Mouse (Mus musculus) urinary bladder, postnatal 0 days (tissue): ENCODE data around the gene Ruvbl2. TPM values are rescaled to one million over a fixed set of nuclear protein-coding genes. Genes with fewer than 3 reads are reported as not detected.

ENCODE experiments used
- microRNA-seq: library from miRNA; unstranded; fragments of <30 nt; microRNA quantifications from one replicate; pipeline ENCODE4, GENCODE M21; 2016
- polyA plus RNA-seq: library from polyadenylated mRNA; unstranded; fragments of >200 nt; fragmentation: Nextera tagmentation; extraction: Ambion mirVana; gene quantifications from 2 replicates; pipeline ENCODE4 v1.2.1, GENCODE M21; 2015

The Ruvbl2 gene
- polyA plus RNA-seq: 42.6 and 47.1 TPM in 2 replicates

GRCm38 (mm10) chr7:45437521-45438276, at the start of gene Ruvbl2:
Gene Ruvbl2, minus strand, starts transcription at chr7:45438096.

DNA sequence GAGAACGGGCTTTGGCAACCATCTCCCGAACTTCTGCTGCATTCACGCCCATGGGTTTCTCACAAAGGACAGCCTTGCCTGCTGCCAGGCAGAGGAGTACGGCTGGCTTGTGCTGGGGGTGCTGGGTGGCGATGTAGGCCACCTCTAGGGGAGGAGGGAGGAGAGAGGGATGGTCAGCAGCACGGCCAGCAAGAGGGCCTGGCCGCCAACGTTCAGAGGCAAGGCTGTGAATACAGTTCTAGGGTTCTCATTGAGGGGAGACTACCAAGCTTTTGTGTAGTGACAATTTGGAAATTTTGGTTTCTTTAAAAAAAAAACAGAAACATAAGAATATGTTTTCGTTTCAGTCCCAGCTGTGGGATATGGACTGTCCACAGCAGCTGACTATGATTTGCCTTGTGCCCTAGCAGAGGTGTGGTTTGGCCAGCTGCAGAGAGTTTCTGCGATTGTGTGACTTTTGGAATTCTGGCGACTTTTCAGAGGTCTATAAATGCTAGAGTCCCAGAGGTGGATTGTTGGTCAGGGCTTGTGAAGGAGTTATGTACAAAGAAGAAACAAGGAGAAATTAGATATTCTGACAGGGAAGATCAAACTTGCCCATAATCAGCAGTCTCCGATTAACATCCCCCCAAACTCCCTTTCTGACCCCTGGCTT, 49.0 kb upstream of the Ruvbl2 start, which contains the start of gene Gm45808:
Gene Gm45808, minus strand, starts transcription at position 51 of the 655 bp plus-strand sequence.

GRCm38 (mm10) chr7:45481374-45481927, 43.6 kb upstream of the Ruvbl2 start, which contains the start of gene Tulp2:
Gene Tulp2, plus strand, starts transcription at chr7:45481877.

GRCm38 (mm10) chr7:45466283-45467089, 28.6 kb upstream of the Ruvbl2 start, which contains the start of gene Bax:
Gene Bax, minus strand, starts transcription at chr7:45466898.

DNA sequence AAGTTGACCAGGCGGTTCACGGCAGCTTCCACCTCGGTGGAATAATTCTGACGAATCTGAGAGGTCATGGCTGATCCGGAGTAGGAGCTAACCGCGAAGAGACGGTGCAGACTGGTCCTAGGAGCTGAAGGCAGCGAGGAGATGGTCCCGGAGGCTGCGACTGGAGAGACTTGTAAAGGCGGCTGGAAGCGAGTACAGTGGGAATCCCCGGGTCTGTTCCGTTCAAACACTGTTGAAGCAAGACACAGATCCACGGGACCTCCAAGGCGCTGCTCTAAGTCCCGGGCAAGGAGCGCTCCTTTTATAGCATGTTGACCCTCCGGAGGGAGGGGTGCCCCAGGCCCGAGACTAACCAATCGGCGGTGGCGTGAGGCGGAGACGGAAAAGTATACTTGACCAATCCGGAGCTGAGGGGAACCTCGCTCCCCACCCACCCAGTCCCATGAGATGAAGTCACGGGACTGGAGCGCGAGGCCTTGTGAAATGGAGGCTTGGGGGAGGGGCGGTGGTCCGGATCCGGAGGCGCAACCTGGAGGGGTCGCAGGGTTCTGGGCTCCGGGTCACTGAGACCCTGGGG, 21.8 kb upstream of the Ruvbl2 start, which contains the start of gene Ftl1:
Gene Ftl1, minus strand, starts transcription at position 321 of the 577 bp plus-strand sequence.

GRCm38 (mm10) chr7:45434203-45435015, 3.5 kb downstream of the Ruvbl2 start, which contains the start of gene Gys1:
Gene Gys1, plus strand, starts transcription at chr7:45434844.

GRCm38 (mm10) chr7:45420615-45420919, 17.3 kb downstream of the Ruvbl2 start, which contains the start of gene Lhb:
Gene Lhb, plus strand, starts transcription at chr7:45420820.

GRCm38 (mm10) chr7:45413113-45413863, 24.6 kb downstream of the Ruvbl2 start, which contains the start of gene Ntf5:
Gene Ntf5, plus strand, starts transcription at chr7:45413695.

DNA sequence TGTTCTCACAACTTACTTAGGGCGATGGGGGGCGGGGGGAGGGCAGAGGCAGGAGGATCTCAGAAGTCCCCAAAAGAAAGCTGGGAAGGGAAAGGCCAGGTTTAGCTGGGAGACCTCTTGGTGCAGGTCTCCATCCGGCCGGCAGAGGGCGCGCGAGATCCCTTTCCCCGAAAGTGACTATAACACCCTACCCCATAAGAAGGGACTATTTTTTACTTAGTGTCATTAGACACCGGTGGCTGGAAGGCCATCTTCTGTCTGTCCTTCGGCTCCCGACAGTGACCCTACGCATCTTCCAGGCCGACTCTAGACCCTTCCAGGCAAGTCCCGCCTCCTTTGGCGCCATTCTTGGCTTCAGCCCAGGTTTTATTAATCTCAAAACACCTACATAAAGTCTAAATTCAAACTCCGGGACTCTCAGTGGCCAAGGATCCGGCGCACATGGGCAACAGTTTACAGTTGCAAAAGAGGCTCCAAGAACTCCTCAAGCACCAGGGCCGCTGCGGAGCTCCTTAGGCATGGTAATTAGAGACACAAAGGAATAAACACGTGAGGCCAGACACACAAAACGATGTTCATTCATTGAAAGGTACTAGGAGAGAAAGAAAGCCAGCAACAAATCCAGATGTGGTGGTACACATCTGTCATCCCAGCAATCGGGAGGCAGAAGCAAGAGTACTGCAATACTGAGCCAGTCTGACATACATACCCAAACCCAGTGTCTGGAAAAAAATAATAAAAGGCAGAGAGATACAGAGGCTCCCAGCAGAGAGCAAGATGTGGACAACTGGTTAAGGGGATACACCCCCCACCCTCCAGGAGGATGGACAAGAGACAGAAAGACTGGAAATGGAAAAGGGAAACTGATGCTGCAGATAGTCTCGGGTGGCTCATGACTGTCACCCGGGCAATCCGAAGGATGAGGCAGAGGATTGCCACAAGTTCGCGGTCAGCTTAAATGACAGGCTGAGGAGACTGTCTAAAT, 32.5 kb downstream of the Ruvbl2 start, which contains the start of gene Kcna7:
Gene Kcna7, plus strand, starts transcription at position 563 of the 985 bp plus-strand sequence.

GRCm38 (mm10) chr7:45395578-45396336, 42.1 kb downstream of the Ruvbl2 start, which contains the start of gene Snrnp70:
Gene Snrnp70, minus strand, starts transcription at chr7:45395742.

Small RNA genes lying within 50 kb of the gene (microRNA-seq; reads per million reads assigned to microRNA genes)
- not detected for gene Gm22133

Other genes starting within 250 kb of the Ruvbl2 start
- gene Ccdc155, start 233.2 kb downstream of the Ruvbl2 start, polyA plus RNA-seq: 0.26 and 0.35 TPM in 2 replicates
- gene Dkkl1, start 225.9 kb downstream of the Ruvbl2 start, polyA plus RNA-seq: 13.9 and 16.5 TPM in 2 replicates
- gene Tead2, start 222.3 kb downstream of the Ruvbl2 start, polyA plus RNA-seq: 39.4 and 41.4 TPM in 2 replicates
- 4.2 and 18.7 TPM in 2 replicates for gene Cd37, start 199.0 kb downstream of the Ruvbl2 start, polyA plus RNA-seq
- not detected in 2 replicates for gene Slc6a16, start 197.0 kb downstream of the Ruvbl2 start, polyA plus RNA-seq
- not detected in 2 replicates for gene Slc6a21, start 160.6 kb downstream of the Ruvbl2 start, polyA plus RNA-seq
- 17.6 and 18.0 TPM in 2 replicates for gene Trpm4, start 104.3 kb downstream of the Ruvbl2 start, polyA plus RNA-seq
- gene Hrc, start 102.8 kb downstream of the Ruvbl2 start, polyA plus RNA-seq: 0.17 and 0.27 TPM in 2 replicates
- gene Ppfia3, start 71.1 kb downstream of the Ruvbl2 start, polyA plus RNA-seq: 0.91 and 2.1 TPM in 2 replicates
- 23.4 and 26.6 TPM in 2 replicates for gene Lin7b, start 67.5 kb downstream of the Ruvbl2 start, polyA plus RNA-seq
- 81.3 and 94.3 TPM in 2 replicates for gene Snrnp70, start 42.4 kb downstream of the Ruvbl2 start, polyA plus RNA-seq
- 0.28 TPM in 1 of 2 replicates, not detected in the other for gene Kcna7, start 32.4 kb downstream of the Ruvbl2 start, polyA plus RNA-seq
- gene Ntf5, start 24.4 kb downstream of the Ruvbl2 start, polyA plus RNA-seq: 3.9 and 4.3 TPM in 2 replicates
- not detected in 2 replicates for gene Lhb, start 17.3 kb downstream of the Ruvbl2 start, polyA plus RNA-seq
- gene Gys1, start 3.3 kb downstream of the Ruvbl2 start, polyA plus RNA-seq: 58.4 and 71.6 TPM in 2 replicates
- gene Ftl1, start 21.8 kb upstream of the Ruvbl2 start, polyA plus RNA-seq: 3,306 and 5,466 TPM in 2 replicates
- gene Bax, start 28.8 kb upstream of the Ruvbl2 start, polyA plus RNA-seq: 169 and 185 TPM in 2 replicates
- 0.48 and 0.69 TPM in 2 replicates for gene Tulp2, start 43.8 kb upstream of the Ruvbl2 start, polyA plus RNA-seq
- gene Gm45808, start 48.7 kb upstream of the Ruvbl2 start, polyA plus RNA-seq: not detected in 2 replicates
- 2.6 and 3.0 TPM in 2 replicates for gene Dhdh, start 50.7 kb upstream of the Ruvbl2 start, polyA plus RNA-seq
- gene Nucb1, start 72.3 kb upstream of the Ruvbl2 start, polyA plus RNA-seq: 170 and 174 TPM in 2 replicates
- gene Ppp1r15a, start 88.2 kb upstream of the Ruvbl2 start, polyA plus RNA-seq: 18.5 and 26.0 TPM in 2 replicates
- 2.5 and 2.8 TPM in 2 replicates for gene Plekha4, start 88.2 kb upstream of the Ruvbl2 start, polyA plus RNA-seq
- 15.2 and 15.7 TPM in 2 replicates for gene Hsd17b14, start 116.8 kb upstream of the Ruvbl2 start, polyA plus RNA-seq
- gene Bcat2, start 132.1 kb upstream of the Ruvbl2 start, polyA plus RNA-seq: 28.3 TPM in 2 replicates
- 0.17 and 0.23 TPM in 2 replicates for gene Fgf21, start 177.4 kb upstream of the Ruvbl2 start, polyA plus RNA-seq
- not detected in 2 replicates for gene Fut1, start 179.2 kb upstream of the Ruvbl2 start, polyA plus RNA-seq
- 0.17 TPM in 1 of 2 replicates, not detected in the other for gene Izumo1, start 183.7 kb upstream of the Ruvbl2 start, polyA plus RNA-seq
- gene Rasip1, start 189.4 kb upstream of the Ruvbl2 start, polyA plus RNA-seq: 3.9 and 4.1 TPM in 2 replicates
- gene Mamstr, start 201.9 kb upstream of the Ruvbl2 start, polyA plus RNA-seq: 4.6 and 5.5 TPM in 2 replicates
- 2.7 and 2.9 TPM in 2 replicates for gene Fut2, start 228.3 kb upstream of the Ruvbl2 start, polyA plus RNA-seq
- not detected in 2 replicates for gene Ntn5, start 245.9 kb upstream of the Ruvbl2 start, polyA plus RNA-seq